Mouse (Mus musculus) heart, adult 2 months (tissue): Measurements from ENCODE around the gene Kif1bp.

ENCODE experiments used
- CTCF ChIP-seq: fragments of 200-600 bp; IDR thresholded peaks from 2 replicates; pipeline ENCODE4 v1.8.1; 2022; ENCODE audit warnings: antibody characterized with exemption, mild to moderate bottlenecking, moderate library complexity
- EP300 ChIP-seq: fragments of 200-500 bp; IDR thresholded peaks from 2 replicates; pipeline ENCODE4 v1.6.1; 2011; ENCODE audit warnings: low read depth, low read length, control low read depth; ENCODE audit not compliant: insufficient read depth
- POLR2A ChIP-seq: fragments of 200-500 bp; IDR thresholded peaks from 2 replicates; pipeline ENCODE4 v1.6.1; 2011; ENCODE audit warnings: mild to moderate bottlenecking, low read depth, low read length, control low read depth; ENCODE audit not compliant: insufficient read depth

GRCm38 (mm10) chr10:62583245-62583644 lies 5.0 kb upstream of the Kif1bp start:
- TF ChIP-seq CTCF (no peak), POLR2A (no peak), EP300 (no peak)
